Mouse (Mus musculus): ENCODE data around the gene Flt1. TPM values are rescaled to one million over a fixed set of nuclear protein-coding genes. Genes with fewer than 3 reads are reported as not detected.
"Not testable (repeated sequence)": the region's sequence is repeated elsewhere in the genome, so short reads cannot be mapped to it uniquely, and the experiment has no call there.

The Flt1 gene
- polyA plus RNA-seq, 1 experiment from 2014 or later: 9.9 TPM

- Histone ChIP-seq H3K36me3 (ENCODE audit: control insufficient read depth, insufficient read depth, low read length) (no peaks in the 10 kb centered on the region), H3K27ac (ENCODE audit: low read length) (no peak overlapping the region), H3K27me3 (ENCODE audit: control insufficient read depth, insufficient read depth, low read length) (no peaks in the 10 kb centered on the region), H3K4me2 (ENCODE audit: low read depth, low read length) (peak overlapping the region; percentile 50), H3K9ac (ENCODE audit: low read length) (no peak overlapping the region; the same call in 1 of the 2 replicates), H3K4me1 (ENCODE audit: control insufficient read depth, insufficient read depth, low read length) (peaks cover 6% of the 10 kb centered on the region; the same call in 1 of the 2 replicates), H3K4me3 (replicated peaks; ENCODE audit: low read length) (peak overlapping the region; percentile 15), H3K9me3 (replicated peaks; ENCODE audit: control insufficient read depth, low read length) (no peaks in the 10 kb centered on the region)
- ATAC-seq (ENCODE audit: insufficient read depth, low FRiP score): 0 out of 2 replicates have a peak, but pooled peaks have one; percentile 25
- WGBS: 17% methylated on average over 16 of the region's 16 CpGs
These were observed 161.6 kb downstream of the Flt1 start for GRCm38 (mm10) chr5:147564140-147564590.

GRCm38 (mm10) chr5:147563511-147564139, 162.2 kb downstream of the Flt1 start:
- Histone ChIP-seq H3K36me3 (ENCODE audit: control insufficient read depth, insufficient read depth, low read length) (no peaks in the 10 kb centered on the region), H3K4me2 (ENCODE audit: low read depth, low read length) (peak overlapping the region; percentile 50), H3K4me3 (replicated peaks; ENCODE audit: low read length) (peak overlapping the region; percentile 15), H3K9me3 (replicated peaks; ENCODE audit: control insufficient read depth, low read length) (no peaks in the 10 kb centered on the region), H3K4me1 (ENCODE audit: control insufficient read depth, insufficient read depth, low read length) (peaks cover 6% of the 10 kb centered on the region; the same call in 1 of the 2 replicates), H3K27ac (ENCODE audit: low read length) (no peak overlapping the region), H3K27me3 (ENCODE audit: control insufficient read depth, insufficient read depth, low read length) (no peaks in the 10 kb centered on the region), H3K9ac (ENCODE audit: low read length) (no peak overlapping the region)
- 40% methylated on average over 18 of the region's 18 CpGs for WGBS
- ATAC-seq (ENCODE audit: insufficient read depth, low FRiP score): peak; percentile 64; the same call in 1 of the 2 replicates

- not testable (repeated sequence) for ATAC-seq (ENCODE audit: insufficient read depth, low FRiP score)
These were observed 168.2 kb downstream of the Flt1 start for GRCm38 (mm10) chr5:147557641-147558040.

GRCm38 (mm10) chr5:147551879-147552627, 173.8 kb downstream of the Flt1 start:
- Histone ChIP-seq H3K27ac (ENCODE audit: low read length) (no peak overlapping the region), H3K9ac (ENCODE audit: low read length) (no peak overlapping the region), H3K27me3 (ENCODE audit: control insufficient read depth, insufficient read depth, low read length) (no peaks in the 10 kb centered on the region), H3K36me3 (ENCODE audit: control insufficient read depth, insufficient read depth, low read length) (0 out of 2 replicates have a peak, but pooled peaks cover 8% of the 10 kb centered on the region), H3K4me3 (replicated peaks; ENCODE audit: low read length) (no peak overlapping the region), H3K9me3 (replicated peaks; ENCODE audit: control insufficient read depth, low read length) (no peaks in the 10 kb centered on the region), H3K4me1 (ENCODE audit: control insufficient read depth, insufficient read depth, low read length) (no peaks in the 10 kb centered on the region), H3K4me2 (ENCODE audit: low read depth, low read length) (no peak overlapping the region)
- WGBS: 83% methylated on average over 13 of the region's 13 CpGs
- no peak for ATAC-seq (ENCODE audit: insufficient read depth, low FRiP score)

More at GRCm38 (mm10) chr5:147557641-147558040, 168.2 kb downstream of the Flt1 start:
- not testable (repeated sequence) for H3K9me3 ChIP-seq (replicated peaks; ENCODE audit: control insufficient read depth, low read length); H3K9ac ChIP-seq (ENCODE audit: low read length); H3K4me2 ChIP-seq (ENCODE audit: low read depth, low read length); H3K4me1 ChIP-seq (ENCODE audit: control insufficient read depth, insufficient read depth, low read length); H3K27me3 ChIP-seq (ENCODE audit: control insufficient read depth, insufficient read depth, low read length); H3K4me3 ChIP-seq (replicated peaks; ENCODE audit: low read length); H3K36me3 ChIP-seq (ENCODE audit: control insufficient read depth, insufficient read depth, low read length)
- 45% methylated on average over 5 of the region's 6 CpGs for WGBS
- H3K27ac ChIP-seq (ENCODE audit: low read length): peak overlapping the region; percentile 57

- Histone ChIP-seq H3K4me1 (ENCODE audit: control insufficient read depth, insufficient read depth, low read length) (no peaks in the 10 kb centered on the region), H3K4me2 (ENCODE audit: low read depth, low read length) (no peak overlapping the region), H3K9me3 (replicated peaks; ENCODE audit: control insufficient read depth, low read length) (no peaks in the 10 kb centered on the region), H3K27me3 (ENCODE audit: control insufficient read depth, insufficient read depth, low read length) (no peaks in the 10 kb centered on the region), H3K27ac (ENCODE audit: low read length) (no peak overlapping the region), H3K4me3 (replicated peaks; ENCODE audit: low read length) (no peak overlapping the region), H3K9ac (ENCODE audit: low read length) (no peak overlapping the region), H3K36me3 (ENCODE audit: control insufficient read depth, insufficient read depth, low read length) (peaks cover 12% of the 10 kb centered on the region; the same call in 1 of the 2 replicates)
- no peak for ATAC-seq (ENCODE audit: insufficient read depth, low FRiP score)
- 91% methylated on average over 12 of the region's 12 CpGs for WGBS
These were observed 176.6 kb downstream of the Flt1 start for GRCm38 (mm10) chr5:147549016-147549755.

- Histone ChIP-seq H3K4me2 (ENCODE audit: low read depth, low read length) (no peak overlapping the region), H3K4me1 (ENCODE audit: control insufficient read depth, insufficient read depth, low read length) (no peaks in the 10 kb centered on the region), H3K36me3 (ENCODE audit: control insufficient read depth, insufficient read depth, low read length) (peaks cover 12% of the 10 kb centered on the region; the same call in 1 of the 2 replicates), H3K9me3 (replicated peaks; ENCODE audit: control insufficient read depth, low read length) (no peaks in the 10 kb centered on the region), H3K9ac (ENCODE audit: low read length) (no peak overlapping the region), H3K4me3 (replicated peaks; ENCODE audit: low read length) (no peak overlapping the region), H3K27me3 (ENCODE audit: control insufficient read depth, insufficient read depth, low read length) (no peaks in the 10 kb centered on the region), H3K27ac (ENCODE audit: low read length) (no peak overlapping the region)
- no peak for ATAC-seq (ENCODE audit: insufficient read depth, low FRiP score)
- 53% methylated on average over 11 of the region's 11 CpGs for WGBS
These were observed 180.0 kb downstream of the Flt1 start for GRCm38 (mm10) chr5:147545731-147546241.

GRCm38 (mm10) chr5:147542291-147542690, 183.5 kb downstream of the Flt1 start:
- WGBS: 74% methylated on average over 6 of the region's 6 CpGs
- Histone ChIP-seq H3K9me3 (replicated peaks; ENCODE audit: control insufficient read depth, low read length) (no peaks in the 10 kb centered on the region), H3K27ac (ENCODE audit: low read length) (no peak overlapping the region), H3K27me3 (ENCODE audit: control insufficient read depth, insufficient read depth, low read length) (no peaks in the 10 kb centered on the region), H3K36me3 (ENCODE audit: control insufficient read depth, insufficient read depth, low read length) (peaks cover 4% of the 10 kb centered on the region; the same call in 1 of the 2 replicates), H3K4me1 (ENCODE audit: control insufficient read depth, insufficient read depth, low read length) (no peaks in the 10 kb centered on the region), H3K4me3 (replicated peaks; ENCODE audit: low read length) (no peak overlapping the region), H3K9ac (ENCODE audit: low read length) (no peak overlapping the region), H3K4me2 (ENCODE audit: low read depth, low read length) (no peak overlapping the region)
- ATAC-seq (ENCODE audit: insufficient read depth, low FRiP score): no peak

- Histone ChIP-seq H3K9me3 (replicated peaks; ENCODE audit: control insufficient read depth, low read length) (no peaks in the 10 kb centered on the region), H3K27me3 (ENCODE audit: control insufficient read depth, insufficient read depth, low read length) (no peaks in the 10 kb centered on the region), H3K4me1 (ENCODE audit: control insufficient read depth, insufficient read depth, low read length) (no peaks in the 10 kb centered on the region), H3K27ac (ENCODE audit: low read length) (no peak overlapping the region), H3K36me3 (ENCODE audit: control insufficient read depth, insufficient read depth, low read length) (no peaks in the 10 kb centered on the region; the same call in 1 of the 2 replicates), H3K9ac (ENCODE audit: low read length) (no peak overlapping the region), H3K4me3 (replicated peaks; ENCODE audit: low read length) (no peak overlapping the region), H3K4me2 (ENCODE audit: low read depth, low read length) (no peak overlapping the region)
- WGBS: 90% methylated on average over 4 of the region's 4 CpGs
- ATAC-seq (ENCODE audit: insufficient read depth, low FRiP score): no peak
These were observed 186.0 kb downstream of the Flt1 start for GRCm38 (mm10) chr5:147539815-147540214.

Measured in stomach, embryonic 16.5 days (tissue).